Mouse (Mus musculus): ENCODE measurements around the gene Slc35g3.
"Not testable (repeated sequence)": the region's sequence is repeated elsewhere in the genome, so short reads cannot be mapped to it uniquely, and the experiment has no call there.

The Slc35g3 gene

DNA sequence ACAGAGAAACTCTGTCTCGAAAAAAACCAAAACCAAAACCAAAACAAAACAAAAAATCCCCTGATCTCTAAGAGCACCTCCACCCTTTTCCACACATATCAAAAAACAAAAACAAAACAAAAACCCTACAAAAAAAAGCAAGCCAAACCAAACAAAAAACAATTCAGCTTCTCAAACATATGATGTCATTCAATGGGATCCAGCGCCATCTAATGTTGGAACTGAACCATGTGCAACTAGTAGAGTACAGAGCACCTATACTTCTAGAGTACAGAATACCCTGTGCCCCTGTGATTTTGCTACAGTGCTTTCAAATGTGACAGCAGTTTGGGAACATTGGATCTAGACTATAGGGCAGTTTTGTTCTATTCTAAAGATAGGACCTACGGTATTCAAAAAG lies 7.1 kb downstream of the Slc35g3 start:
- DNase-seq (ENCODE audit: low read depth, low spot score) = peak; percentile 81

- no peak for DNase-seq (ENCODE audit: low read depth, low spot score)
These were observed 7.5 kb downstream of the Slc35g3 start for GRCm38 (mm10) chr11:69754233-69754632.

GRCm38 (mm10) chr11:69752686-69753085 lies 9.1 kb downstream of the Slc35g3 start:
- peak; percentile 50 for DNase-seq (ENCODE audit: low read depth, low spot score)

GRCm38 (mm10) chr11:69751635-69752034 lies 10.1 kb downstream of the Slc35g3 start:
- DNase-seq (ENCODE audit: low read depth, low spot score) = no peak

DNA sequence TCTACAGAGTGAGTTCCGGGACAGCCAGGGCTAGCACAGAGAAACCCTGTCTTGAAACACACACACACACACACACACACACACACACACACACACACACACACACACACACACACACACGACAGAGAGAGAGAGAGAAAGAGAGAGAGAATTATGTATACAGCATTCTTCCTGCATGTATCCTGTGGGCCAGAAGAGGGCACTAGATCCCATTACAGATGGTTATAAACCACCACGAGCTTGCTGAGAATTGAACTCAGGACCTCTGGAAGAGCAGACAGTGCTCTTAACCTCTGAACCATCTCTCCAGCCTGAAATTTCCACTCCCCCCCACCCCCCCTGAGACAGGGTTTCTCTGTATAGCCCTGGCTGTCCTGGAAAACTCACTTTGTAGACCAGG lies 30.4 kb downstream of the Slc35g3 start:
- DNase-seq (ENCODE audit: low read depth, low spot score) = not testable (repeated sequence)

- DNase-seq (ENCODE audit: low read depth, low spot score) = peak; percentile 64
These were observed 32.7 kb downstream of the Slc35g3 start for GRCm38 (mm10) chr11:69729063-69729462.

DNA sequence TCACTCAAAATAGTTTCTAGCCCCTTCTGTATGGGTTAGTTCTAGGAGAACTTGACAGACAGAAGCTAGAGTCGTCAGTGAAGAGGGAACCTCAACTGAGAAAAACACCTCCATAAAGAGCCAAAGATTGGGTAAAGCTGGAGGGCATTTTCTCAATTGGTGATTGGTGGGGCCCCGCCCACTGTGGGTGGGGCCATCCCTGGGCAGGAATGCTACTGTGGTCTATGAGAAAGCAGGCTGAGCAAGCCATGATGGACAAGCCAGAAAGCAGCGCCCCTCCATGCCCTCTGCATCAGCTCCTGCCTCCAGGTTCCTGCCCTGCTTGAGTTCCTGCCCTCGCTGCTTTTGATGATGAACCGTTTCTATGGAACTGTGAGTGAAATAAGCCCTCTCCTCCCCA lies 35.8 kb downstream of the Slc35g3 start:
- DNase-seq (ENCODE audit: low read depth, low spot score) = peak; percentile 27

GRCm38 (mm10) chr11:69723074-69723473 lies 38.7 kb downstream of the Slc35g3 start:
- no peak for DNase-seq (ENCODE audit: low read depth, low spot score)

GRCm38 (mm10) chr11:69720852-69721251 lies 40.9 kb downstream of the Slc35g3 start:
- no peak for DNase-seq (ENCODE audit: low read depth, low spot score)

DNA sequence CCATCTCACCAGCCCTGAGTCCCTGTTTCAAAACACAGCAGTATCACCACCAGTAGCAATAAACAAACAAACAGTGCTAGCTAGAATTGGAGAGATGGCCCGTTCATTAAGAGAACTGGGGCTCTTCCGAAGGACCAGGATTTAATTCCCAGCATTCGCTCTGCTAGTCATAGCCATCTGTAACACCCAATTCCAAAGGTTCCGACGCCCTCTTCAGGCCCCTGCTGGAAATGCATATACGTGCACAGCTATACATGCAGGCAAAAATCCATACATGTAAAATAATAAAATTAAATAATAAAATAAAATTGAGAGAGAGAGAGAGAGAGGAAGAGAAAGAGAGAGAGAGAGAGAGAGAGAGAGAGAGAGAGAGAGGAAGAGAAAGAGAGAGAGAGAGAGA lies 42.3 kb downstream of the Slc35g3 start:
- DNase-seq (ENCODE audit: low read depth, low spot score) = peak; percentile 15

GRCm38 (mm10) chr11:69718661-69719060 lies 43.1 kb downstream of the Slc35g3 start:
- DNase-seq (ENCODE audit: low read depth, low spot score) = no peak

DNA sequence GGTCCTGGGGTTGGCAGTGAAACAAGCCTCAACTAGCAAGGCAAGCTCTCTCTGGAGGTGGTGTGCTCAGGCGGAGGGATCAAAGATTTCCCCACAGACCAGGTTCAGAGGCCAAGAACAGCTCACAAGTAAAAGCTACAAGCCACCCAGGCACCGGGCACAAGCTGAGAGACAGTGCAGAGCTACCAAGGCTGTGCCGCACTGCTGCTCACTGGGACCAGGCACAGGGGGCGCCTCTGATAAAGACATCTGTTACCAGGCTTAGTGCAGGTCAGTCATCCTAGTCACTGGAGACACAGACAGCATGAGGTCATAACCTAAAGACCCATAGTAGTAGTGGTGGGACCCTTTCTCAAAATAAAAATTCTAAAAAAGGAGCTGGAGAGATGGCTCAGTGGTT lies 44.8 kb downstream of the Slc35g3 start:
- no peak for DNase-seq (ENCODE audit: low read depth, low spot score)

DNA sequence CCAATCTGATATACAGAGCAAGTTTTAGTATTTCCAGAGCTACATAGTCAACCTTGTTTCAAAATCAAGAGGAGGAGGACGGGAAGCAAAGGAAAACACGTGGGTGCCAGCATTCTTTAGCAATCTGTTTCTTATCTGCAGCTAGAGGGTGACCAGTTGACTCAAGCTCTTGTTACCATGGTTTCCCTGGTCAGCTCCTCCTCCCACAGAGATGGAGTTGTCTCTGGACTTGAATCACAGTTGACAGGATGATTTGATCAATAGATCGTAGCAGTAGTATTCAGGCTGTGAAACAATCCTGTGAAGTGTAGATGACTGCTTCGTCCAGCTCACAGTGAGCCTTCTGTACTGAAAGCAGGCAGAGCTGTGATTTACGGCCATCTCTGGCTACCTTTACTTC lies 45.8 kb downstream of the Slc35g3 start:
- peak; percentile 93 for DNase-seq (ENCODE audit: low read depth, low spot score)

DNA sequence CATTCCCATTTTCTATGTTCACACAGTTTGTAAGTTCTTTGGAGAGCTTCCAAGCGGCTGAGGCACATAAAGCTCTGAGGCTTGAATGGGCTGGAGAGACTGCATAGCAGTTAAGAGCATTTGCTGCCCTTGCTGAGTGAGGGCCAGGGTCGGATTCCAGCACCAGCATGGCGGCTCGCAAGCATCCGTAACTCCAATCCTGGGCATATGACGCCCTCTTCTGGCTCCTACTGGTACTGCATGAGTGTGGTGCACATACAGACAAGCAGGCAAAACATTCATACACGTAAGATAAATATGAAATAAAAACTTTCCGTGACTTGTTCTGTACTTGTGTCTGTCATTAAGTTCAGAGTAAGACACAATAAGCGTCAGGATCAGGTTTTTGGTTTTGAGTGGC lies 46.3 kb downstream of the Slc35g3 start:
- peak; percentile 54 for DNase-seq (ENCODE audit: low read depth, low spot score)

DNA sequence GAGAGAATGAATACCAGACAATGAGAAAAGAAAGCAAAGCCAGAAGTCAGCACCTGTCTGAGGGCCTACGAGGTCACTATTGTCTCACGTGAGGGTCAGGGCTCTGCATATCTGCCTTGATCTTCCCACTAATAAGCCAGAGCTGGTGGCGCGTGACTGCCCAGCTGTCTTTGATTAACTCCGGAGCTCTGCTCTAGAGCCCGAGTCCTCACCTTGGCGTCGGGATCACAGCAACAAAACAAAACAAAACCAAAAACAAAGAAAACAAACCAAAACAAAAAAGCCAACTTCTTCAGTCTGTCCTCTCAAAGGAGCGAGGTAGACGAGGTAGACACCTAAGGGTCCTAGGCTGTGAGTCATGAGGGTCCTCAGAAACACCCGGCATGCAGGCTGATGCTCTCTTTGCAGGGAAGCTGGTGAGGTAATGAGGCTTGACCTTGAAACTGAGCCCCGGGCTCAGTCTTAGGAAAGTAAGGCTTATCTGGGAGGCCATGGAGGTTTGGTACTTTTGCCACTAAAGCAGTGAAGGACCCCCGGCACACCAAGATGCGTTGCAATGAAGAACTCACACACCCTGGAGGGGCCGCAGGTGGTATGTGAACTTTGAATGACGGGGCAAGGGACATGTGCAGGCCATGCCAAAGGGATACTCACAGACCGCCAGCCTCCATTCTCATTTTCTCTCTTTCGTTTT lies 47.0 kb downstream of the Slc35g3 start:
- DNase-seq (ENCODE audit: low read depth, low spot score) = no peak

DNA sequence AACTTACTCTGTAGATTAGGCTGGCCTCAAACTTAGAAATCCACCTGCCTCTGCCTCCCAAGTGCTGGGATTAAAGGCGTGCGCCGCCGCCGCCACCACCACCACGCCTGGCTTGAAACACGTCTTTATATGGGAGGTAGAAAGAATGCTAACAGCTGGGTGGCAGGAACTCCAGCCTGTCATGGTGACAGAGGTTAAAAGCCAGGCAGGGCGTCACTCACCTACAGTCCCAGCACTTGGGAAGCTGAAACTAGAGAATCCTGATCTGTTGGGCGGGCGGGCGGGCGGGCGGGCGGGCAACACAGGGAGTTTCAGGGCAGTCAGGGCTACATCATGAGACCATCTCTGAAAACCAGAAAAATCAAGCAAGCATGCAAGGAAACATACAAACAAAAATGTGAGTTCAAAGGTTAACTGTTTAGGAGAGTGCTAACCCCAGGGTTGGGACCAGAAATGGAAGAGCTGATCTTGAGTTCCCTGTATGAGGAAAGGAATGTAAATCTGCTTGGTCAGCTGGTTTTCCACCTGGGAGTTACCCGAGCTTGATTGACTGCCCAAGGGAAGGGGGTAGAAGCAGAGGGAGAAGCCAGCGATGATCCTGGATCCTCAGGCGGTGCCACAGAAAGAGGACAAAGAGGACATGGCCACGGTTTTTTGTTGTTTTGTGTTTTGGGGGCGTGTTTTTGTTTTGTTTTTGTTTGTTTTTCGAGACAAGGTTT lies 48.7 kb downstream of the Slc35g3 start:
- no peak for DNase-seq (ENCODE audit: low read depth, low spot score)

GRCm38 (mm10) chr11:69711082-69711481 lies 50.7 kb downstream of the Slc35g3 start:
- DNase-seq (ENCODE audit: low read depth, low spot score) = no peak

DNA sequence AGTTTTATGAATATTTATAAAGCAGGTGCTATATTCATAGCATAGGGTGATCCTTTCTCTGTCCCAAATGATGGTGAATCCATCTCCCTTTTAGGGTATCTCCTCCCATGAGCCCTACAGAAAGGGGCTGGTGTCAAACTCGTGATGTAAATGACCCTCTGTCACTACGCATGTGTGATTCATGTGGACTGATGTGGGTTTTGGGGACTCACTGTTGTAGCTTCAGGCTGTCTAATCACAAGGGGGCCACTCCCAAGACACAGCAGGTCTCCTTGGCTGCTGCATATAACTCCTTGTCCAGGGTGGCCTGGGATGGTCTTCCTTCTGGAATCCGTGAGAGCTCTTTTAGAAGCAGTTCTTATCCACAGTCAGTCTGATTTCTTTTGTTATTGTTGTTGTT lies 51.3 kb downstream of the Slc35g3 start:
- no peak for DNase-seq (ENCODE audit: low read depth, low spot score)
